Mouse (Mus musculus) limb, embryonic 12.5 days (tissue): ENCODE measurements around the gene Itga10. TPM values are rescaled to one million over a fixed set of nuclear protein-coding genes. Genes with fewer than 3 reads are reported as not detected.

Experiments
- ATAC-seq: fragments of 200-750 bp; cut with Nextera tagmentation; 2 replicates; pipeline ENCODE4 v1.8.0; 2017; ENCODE audit warnings: low read depth, moderate TSS enrichment; ENCODE audit not compliant: insufficient number of reproducible peaks, insufficient read depth, low FRiP score, low TSS enrichment
- H3K27ac ChIP-seq: fragments of 300-500 bp; sonication (generic); 2 replicates; pipeline ENCODE4 v1.5.1; 2016; ENCODE audit warnings: mild to moderate bottlenecking, moderate library complexity
- H3K27me3 ChIP-seq: fragments of 300-500 bp; sonication (generic); 2 replicates; pipeline ENCODE4 v1.6.1; 2016; ENCODE audit warnings: mild to moderate bottlenecking, moderate library complexity
- H3K36me3 ChIP-seq: fragments of 300-500 bp; sonication (generic); 2 replicates; pipeline ENCODE4 v1.6.1; 2016; ENCODE audit warnings: mild to moderate bottlenecking, moderate library complexity
- H3K4me1 ChIP-seq: fragments of 300-500 bp; sonication (generic); replicated peaks from 2 replicates; pipeline ENCODE4 v1.6.1; 2016
- H3K4me2 ChIP-seq: fragments of 300-500 bp; sonication (generic); 2 replicates; pipeline ENCODE4 v1.6.1; 2016; ENCODE audit warnings: mild to moderate bottlenecking, moderate library complexity
- H3K4me3 ChIP-seq: fragments of 300-500 bp; sonication (generic); replicated peaks from 2 replicates; pipeline ENCODE4 v1.5.1; 2016; ENCODE audit warnings: mild to moderate bottlenecking
- H3K9ac ChIP-seq: fragments of 300-500 bp; sonication (generic); replicated peaks from 2 replicates; pipeline ENCODE4 v1.6.1; 2016; ENCODE audit warnings: mild to moderate bottlenecking, moderate library complexity
- H3K9me3 ChIP-seq: fragments of 300-500 bp; sonication (generic); 2 replicates; pipeline ENCODE4 v1.6.1; 2016; ENCODE audit warnings: mild to moderate bottlenecking, moderate library complexity
- WGBS: fragments of 180-500 bp; shearing (Covaris S2); methylation state at CpG from one replicate; pipeline ENCODE4 v1.1.7; 2016; 5-methylcytosine and 5-hydroxymethylcytosine counted together
- polyA plus RNA-seq: library from polyadenylated mRNA; unstranded; fragments of >200 nt; fragmentation: Nextera tagmentation; extraction: Ambion mirVana; gene quantifications from 2 replicates; pipeline ENCODE4 v1.2.1, GENCODE M21; 2016

Gene Itga10
- polyA plus RNA-seq, 1 experiment from 2014 or later: 0.76 TPM

GRCm38 (mm10) chr3:96667316-96667715 is 21.9 kb downstream of the Itga10 start:
- Histone ChIP-seq H3K27me3 (peaks cover 16% of the 10 kb centered on the region), H3K4me2 (no peak overlapping the region), H3K9me3 (no peaks in the 10 kb centered on the region), H3K4me1 (peaks cover 20% of the 10 kb centered on the region), H3K27ac (no peak overlapping the region), H3K4me3 (no peak overlapping the region), H3K9ac (no peak overlapping the region), H3K36me3 (no peaks in the 10 kb centered on the region)
- ATAC-seq: no peak
- WGBS: 42% methylated on average over 1 of the region's 1 CpGs

- Histone ChIP-seq H3K4me3 (no peak overlapping the region), H3K4me2 (no peak overlapping the region), H3K9me3 (no peaks in the 10 kb centered on the region), H3K36me3 (no peaks in the 10 kb centered on the region), H3K4me1 (peaks cover 14% of the 10 kb centered on the region; the same call in 1 of the 2 replicates), H3K9ac (no peak overlapping the region), H3K27ac (no peak overlapping the region), H3K27me3 (peaks cover 16% of the 10 kb centered on the region)
- ATAC-seq: no peak
- WGBS: 90% methylated on average over 5 of the region's 5 CpGs
These were observed 23.2 kb downstream of the Itga10 start for GRCm38 (mm10) chr3:96668424-96669067.

- Histone ChIP-seq H3K27me3 (peaks cover 16% of the 10 kb centered on the region), H3K36me3 (no peaks in the 10 kb centered on the region)
These were observed 24.5 kb downstream of the Itga10 start, which contains the start of gene Ankrd35 for GRCm38 (mm10) chr3:96669727-96670468. Ankrd35 (plus strand) TSS chr3:96670131.

GRCm38 (mm10) chr3:96671519-96671918 is 26.1 kb downstream of the Itga10 start:
- Histone ChIP-seq H3K4me3 (no peak overlapping the region), H3K9me3 (no peaks in the 10 kb centered on the region), H3K27me3 (peaks cover 16% of the 10 kb centered on the region), H3K4me1 (peaks cover 20% of the 10 kb centered on the region), H3K9ac (no peak overlapping the region), H3K36me3 (no peaks in the 10 kb centered on the region), H3K4me2 (no peak overlapping the region), H3K27ac (no peak overlapping the region)
- WGBS: 92% methylated on average over 5 of the region's 5 CpGs
- no peak for ATAC-seq

More at GRCm38 (mm10) chr3:96669727-96670468, 24.5 kb downstream of the Itga10 start, which contains the start of gene Ankrd35:
- no peaks in the 10 kb centered on the region for H3K9me3 ChIP-seq
- peak within 1 kb of the TSS; percentile 68 for H3K4me2 ChIP-seq
- no peak within 1 kb of the TSS for H3K9ac ChIP-seq
- ATAC-seq: peak; percentile 94
- 6% methylated on average over 35 of the region's 35 CpGs for WGBS
- no peak within 1 kb of the TSS for H3K27ac ChIP-seq
- H3K4me3 ChIP-seq: peak within 1 kb of the TSS; percentile 38
- peaks cover 16% of the 10 kb centered on the region for H3K4me1 ChIP-seq

GRCm38 (mm10) chr3:96673514-96673913 is 28.1 kb downstream of the Itga10 start:
- Histone ChIP-seq H3K4me3 (no peak overlapping the region), H3K36me3 (no peaks in the 10 kb centered on the region), H3K9ac (no peak overlapping the region), H3K27me3 (peaks cover 16% of the 10 kb centered on the region), H3K4me1 (peaks cover 20% of the 10 kb centered on the region), H3K4me2 (no peak overlapping the region), H3K9me3 (no peaks in the 10 kb centered on the region), H3K27ac (no peak overlapping the region)
- 66% methylated on average over 4 of the region's 4 CpGs for WGBS
- ATAC-seq: no peak

GRCm38 (mm10) chr3:96674442-96674841 is 29.1 kb downstream of the Itga10 start:
- WGBS: 17% methylated on average over 8 of the region's 8 CpGs
- no peaks in the 10 kb centered on the region for H3K9me3 ChIP-seq
- peak overlapping the region; percentile 35 for H3K4me2 ChIP-seq
- ATAC-seq: no peak
- H3K36me3 ChIP-seq: no peaks in the 10 kb centered on the region
- H3K4me1 ChIP-seq: peaks cover 20% of the 10 kb centered on the region
- H3K4me3 ChIP-seq: no peak overlapping the region
- no peak overlapping the region for H3K9ac ChIP-seq
- H3K27ac ChIP-seq: peak overlapping the region; percentile 75
- H3K27me3 ChIP-seq: peaks cover 26% of the 10 kb centered on the region

- H3K27ac ChIP-seq: no peak overlapping the region
- H3K9ac ChIP-seq: no peak overlapping the region
- H3K27me3 ChIP-seq: peaks cover 32% of the 10 kb centered on the region
- no peak overlapping the region for H3K4me2 ChIP-seq
- no peak for ATAC-seq
- WGBS: 66% methylated on average over 3 of the region's 3 CpGs
- H3K36me3 ChIP-seq: no peaks in the 10 kb centered on the region
- no peak overlapping the region for H3K4me3 ChIP-seq
- H3K4me1 ChIP-seq: peaks cover 19% of the 10 kb centered on the region
- H3K9me3 ChIP-seq: no peaks in the 10 kb centered on the region
These were observed 29.8 kb downstream of the Itga10 start for GRCm38 (mm10) chr3:96675171-96675570.

GRCm38 (mm10) chr3:96675690-96676089 is 30.3 kb downstream of the Itga10 start:
- Histone ChIP-seq H3K36me3 (no peaks in the 10 kb centered on the region), H3K4me3 (no peak overlapping the region), H3K4me2 (no peak overlapping the region), H3K27ac (no peak overlapping the region), H3K9ac (no peak overlapping the region), H3K9me3 (no peaks in the 10 kb centered on the region), H3K27me3 (peaks cover 32% of the 10 kb centered on the region), H3K4me1 (peaks cover 14% of the 10 kb centered on the region)
- no peak for ATAC-seq
- WGBS: 57% methylated on average over 3 of the region's 3 CpGs

GRCm38 (mm10) chr3:96678456-96678855 is 33.1 kb downstream of the Itga10 start:
- Histone ChIP-seq H3K27ac (no peak overlapping the region), H3K27me3 (peaks cover 35% of the 10 kb centered on the region), H3K9me3 (no peaks in the 10 kb centered on the region), H3K9ac (no peak overlapping the region), H3K4me1 (peaks cover 12% of the 10 kb centered on the region), H3K4me2 (no peak overlapping the region), H3K36me3 (no peaks in the 10 kb centered on the region), H3K4me3 (no peak overlapping the region)
- WGBS: 72% methylated on average over 7 of the region's 7 CpGs
- no peak for ATAC-seq

GRCm38 (mm10) chr3:96679159-96679674 is 33.8 kb downstream of the Itga10 start:
- H3K36me3 ChIP-seq: no peaks in the 10 kb centered on the region
- H3K4me1 ChIP-seq: peaks cover 9% of the 10 kb centered on the region
- no peak overlapping the region for H3K9ac ChIP-seq
- 28% methylated on average over 5 of the region's 5 CpGs for WGBS
- no peak overlapping the region for H3K4me2 ChIP-seq
- no peaks in the 10 kb centered on the region for H3K9me3 ChIP-seq
- H3K4me3 ChIP-seq: no peak overlapping the region
- H3K27ac ChIP-seq: no peak overlapping the region
- H3K27me3 ChIP-seq: peaks cover 42% of the 10 kb centered on the region
- no peak for ATAC-seq

GRCm38 (mm10) chr3:96680269-96680956 is 35.0 kb downstream of the Itga10 start:
- no peak for ATAC-seq
- Histone ChIP-seq H3K4me3 (no peak overlapping the region), H3K4me2 (no peak overlapping the region), H3K4me1 (peaks cover 10% of the 10 kb centered on the region), H3K9me3 (no peaks in the 10 kb centered on the region), H3K27me3 (peaks cover 54% of the 10 kb centered on the region), H3K9ac (no peak overlapping the region), H3K27ac (no peak overlapping the region), H3K36me3 (no peaks in the 10 kb centered on the region)
- 18% methylated on average over 12 of the region's 12 CpGs for WGBS
